Mouse (Mus musculus) urinary bladder, postnatal 14 days (tissue): ENCODE measurements around the gene Mdfic.

Experiments
- DNase-seq: peaks from one replicate; pipeline ENCODE4 v3.0.0; 2021; ENCODE audit warnings: low spot score

Gene Mdfic

GRCm38 (mm10) chr6:15742591-15743149 is 22.2 kb downstream of the Mdfic start:
- no peak for DNase-seq

GRCm38 (mm10) chr6:15743291-15743792 is 22.9 kb downstream of the Mdfic start:
- DNase-seq = peak; percentile 20

- no peak for DNase-seq
These were observed 23.3 kb downstream of the Mdfic start for GRCm38 (mm10) chr6:15743793-15744192.

DNA sequence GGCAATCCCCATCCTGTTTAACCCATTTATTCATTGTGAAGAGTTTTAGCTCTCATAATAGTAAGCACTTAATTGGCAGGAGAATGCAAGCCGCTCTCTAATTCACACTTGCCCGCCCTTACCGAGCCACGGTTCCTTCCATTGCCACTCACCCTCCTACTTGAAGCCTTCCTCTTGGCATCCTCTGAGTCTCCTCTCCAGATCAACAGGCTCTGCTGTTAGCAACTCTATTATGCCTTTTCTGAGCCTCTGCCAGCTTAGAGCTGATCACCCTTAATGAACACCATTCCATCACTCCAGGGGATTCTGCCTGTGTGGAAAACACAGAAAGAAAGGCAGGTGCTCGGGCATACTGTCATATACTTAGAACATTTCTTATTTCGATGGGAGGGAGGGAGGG is 24.9 kb downstream of the Mdfic start:
- no peak for DNase-seq

- DNase-seq = no peak
These were observed 25.4 kb downstream of the Mdfic start for GRCm38 (mm10) chr6:15745891-15746290.

- DNase-seq = no peak
These were observed 27.1 kb downstream of the Mdfic start for GRCm38 (mm10) chr6:15747396-15748155.

GRCm38 (mm10) chr6:15748236-15748635 is 27.8 kb downstream of the Mdfic start:
- DNase-seq = no peak

GRCm38 (mm10) chr6:15748943-15749342 is 28.5 kb downstream of the Mdfic start:
- no peak for DNase-seq

GRCm38 (mm10) chr6:15750101-15750500 is 29.6 kb downstream of the Mdfic start:
- no peak for DNase-seq

DNA sequence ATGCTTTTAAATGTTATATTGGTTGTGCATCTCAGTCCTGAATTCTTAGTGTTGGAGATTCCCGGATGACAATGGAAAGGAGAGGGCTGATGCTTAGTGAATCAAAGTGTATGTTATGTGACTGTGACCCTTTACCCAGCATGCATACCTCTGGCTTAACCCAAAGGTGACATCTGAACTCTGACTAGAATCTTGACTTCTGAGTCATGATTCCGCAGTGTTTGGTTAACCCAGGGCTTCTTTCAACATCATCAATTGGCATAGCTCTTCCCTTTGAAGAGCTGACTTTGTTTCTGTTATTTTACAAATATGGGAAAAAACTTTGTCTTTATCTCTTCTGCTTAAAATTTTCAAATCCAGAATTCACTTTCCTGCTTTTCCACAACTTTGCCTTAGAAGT is 30.9 kb downstream of the Mdfic start:
- DNase-seq = no peak

DNA sequence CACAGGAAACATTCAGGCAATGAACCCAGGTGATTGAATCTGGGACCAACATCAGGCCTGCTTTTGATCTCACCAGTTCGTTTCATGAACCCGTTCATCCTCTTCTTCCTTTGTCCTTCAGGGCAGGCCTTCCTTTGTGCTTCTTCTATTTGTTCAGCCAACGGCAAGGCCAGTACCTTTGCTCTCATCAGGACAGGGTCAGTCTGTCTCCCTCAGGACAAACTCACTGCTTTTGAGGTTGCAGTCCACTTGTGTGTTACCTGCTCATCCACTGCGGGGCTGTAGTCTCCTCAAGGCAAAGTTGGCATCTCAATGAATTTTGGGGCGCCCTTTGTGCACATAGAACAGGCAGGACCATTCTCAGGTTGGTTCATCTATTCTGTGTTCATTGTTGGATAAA is 31.7 kb downstream of the Mdfic start:
- no peak for DNase-seq

- DNase-seq = no peak
These were observed 32.7 kb downstream of the Mdfic start for GRCm38 (mm10) chr6:15753208-15753607.

GRCm38 (mm10) chr6:15758394-15758793 is 37.9 kb downstream of the Mdfic start:
- DNase-seq = no peak

- DNase-seq = no peak
These were observed 40.3 kb downstream of the Mdfic start for GRCm38 (mm10) chr6:15760750-15761149.

- no peak for DNase-seq
These were observed 43.6 kb downstream of the Mdfic start for GRCm38 (mm10) chr6:15764039-15764438.

- DNase-seq = no peak
These were observed 47.0 kb downstream of the Mdfic start for GRCm38 (mm10) chr6:15767460-15767859.

DNA sequence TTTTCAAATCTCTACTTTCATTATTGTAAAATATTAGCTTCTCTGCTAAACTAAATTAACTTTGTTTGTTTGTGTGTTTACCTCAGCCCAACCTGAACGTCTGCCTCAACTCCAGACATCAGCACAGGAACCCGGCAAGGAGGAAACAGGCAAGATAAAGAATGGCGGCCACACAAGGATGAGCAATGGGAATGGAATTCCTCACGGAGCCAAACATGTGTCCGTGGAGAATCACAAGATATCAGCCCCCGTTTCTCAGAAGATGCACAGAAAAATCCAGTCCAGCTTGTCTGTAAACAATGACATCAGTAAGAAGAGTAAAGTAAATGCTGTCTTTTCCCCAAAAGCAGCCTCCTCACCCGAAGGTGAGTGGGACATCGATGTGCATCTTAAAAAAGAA is 49.7 kb downstream of the Mdfic start:
- DNase-seq = no peak

- no peak for DNase-seq
These were observed 56.6 kb downstream of the Mdfic start for GRCm38 (mm10) chr6:15777070-15777469.

- no peak for DNase-seq
These were observed 59.7 kb downstream of the Mdfic start for GRCm38 (mm10) chr6:15780127-15780526.

GRCm38 (mm10) chr6:15780688-15781087 is 60.2 kb downstream of the Mdfic start:
- DNase-seq = no peak

GRCm38 (mm10) chr6:15789523-15790500 is 69.4 kb downstream of the Mdfic start:
- peak; percentile 82 for DNase-seq
